Comparison of ENCODE assay signal across 26 mouse cellular contexts in genomic region chr16:21831764-21832163, GRCm38 (mm10). TPM values are rescaled to one million over a fixed set of nuclear protein-coding genes. Genes with fewer than 3 reads are reported as not detected.
DNase-seq lines count a peak whose midpoint lies in the region; ATAC-seq lines count a peak whose summit lies in the region.
"Had no signal": no experiment of that assay in that cellular context is flagged by ENCODE, and none has a peak within 500 bp of the region (broad histone marks: within the 10 kb centered on the region; RNA-seq: fewer than 3 reads in every experiment).

No protein-coding gene starts in this region.

- no peaks in the 10 kb centered on the region for H3K9me3 ChIP-seq in liver, embryonic 11.5 days (ENCODE audit: control insufficient read depth, low read length)
- no peaks in the 10 kb centered on the region for H3K9me3 ChIP-seq in intestine, embryonic 16.5 days (ENCODE audit: control insufficient read depth, low read length)
- no peaks in the 10 kb centered on the region for H3K9me3 ChIP-seq in liver, embryonic 15.5 days (replicated peaks)
- H3K9me3 ChIP-seq in stomach, embryonic 14.5 days (ENCODE audit: control insufficient read depth, low read depth, low read length) = no peaks in the 10 kb centered on the region
- H3K9me3 ChIP-seq in embryonic facial prominence, embryonic 10.5 days = no peaks in the 10 kb centered on the region
- no peaks in the 10 kb centered on the region for H3K9me3 ChIP-seq in midbrain, embryonic 14.5 days (ENCODE audit: control insufficient read depth, low read length)
- H3K9me3 ChIP-seq: embryonic facial prominence, embryonic 12.5 days; forebrain, embryonic 12.5 days; hindbrain, embryonic 10.5 days; lung, embryonic 15.5 days; megakaryocyte, embryonic 14.5 days; midbrain, embryonic 13.5 days had no signal

- no peak overlapping the region for H3K4me2 ChIP-seq in liver, embryonic 11.5 days
- H3K4me2 ChIP-seq in intestine, embryonic 16.5 days (ENCODE audit: low read depth, low read length) = no peak overlapping the region
- H3K4me2 ChIP-seq in liver, embryonic 15.5 days = no peak overlapping the region
- H3K4me2 ChIP-seq in stomach, embryonic 14.5 days (replicated peaks; ENCODE audit: low read depth, low read length) = no peak overlapping the region
- H3K4me2 ChIP-seq in midbrain, embryonic 14.5 days (ENCODE audit: low read length) = no peak overlapping the region
- H3K4me2 ChIP-seq: embryonic facial prominence, embryonic 12.5 days; forebrain, embryonic 12.5 days; heart, embryonic 11.5 days; lung, embryonic 15.5 days; midbrain, embryonic 13.5 days had no signal

- no peaks in the 10 kb centered on the region for H3K27me3 ChIP-seq in liver, embryonic 11.5 days (replicated peaks; ENCODE audit: control insufficient read depth, insufficient read depth, low read length)
- no peaks in the 10 kb centered on the region for H3K27me3 ChIP-seq in intestine, embryonic 16.5 days (replicated peaks; ENCODE audit: control insufficient read depth, insufficient read depth, low read length)
- H3K27me3 ChIP-seq in liver, embryonic 15.5 days = no peaks in the 10 kb centered on the region
- no peaks in the 10 kb centered on the region for H3K27me3 ChIP-seq in stomach, embryonic 14.5 days (ENCODE audit: control insufficient read depth, insufficient read depth, low read length)
- H3K27me3 ChIP-seq in embryonic facial prominence, embryonic 10.5 days (replicated peaks; ENCODE audit: low read depth, poor library complexity, severe bottlenecking) = no peaks in the 10 kb centered on the region
- H3K27me3 ChIP-seq in midbrain, embryonic 14.5 days (ENCODE audit: control insufficient read depth, insufficient read depth, low read length) = no peaks in the 10 kb centered on the region
- H3K27me3 ChIP-seq: embryonic facial prominence, embryonic 12.5 days; forebrain, embryonic 12.5 days; lung, embryonic 15.5 days; midbrain, embryonic 13.5 days had no signal

- intact Hi-C loops in left cerebral cortex, postnatal 25 days (cut with DNase I) = loop anchor here (10.0 kb wide), 1 partner anchor 403 kb away; no protein-coding TSS in a partner anchor

- no peaks in the 10 kb centered on the region for H3K4me1 ChIP-seq in liver, embryonic 11.5 days (replicated peaks; ENCODE audit: control insufficient read depth, insufficient read depth, low read length)
- peaks cover 10% of the 10 kb centered on the region; the same call in 1 of the 2 replicates for H3K4me1 ChIP-seq in intestine, embryonic 16.5 days (ENCODE audit: control insufficient read depth, insufficient read depth, low read length)
- H3K4me1 ChIP-seq in liver, embryonic 15.5 days (replicated peaks) = peaks cover 13% of the 10 kb centered on the region; the same call in 1 of the 2 replicates
- H3K4me1 ChIP-seq in stomach, embryonic 14.5 days (ENCODE audit: control insufficient read depth, insufficient read depth, low read length) = no peaks in the 10 kb centered on the region
- peaks cover 27% of the 10 kb centered on the region for H3K4me1 ChIP-seq in embryonic facial prominence, embryonic 10.5 days
- H3K4me1 ChIP-seq in midbrain, embryonic 14.5 days (ENCODE audit: control insufficient read depth, insufficient read depth, low read length) = no peaks in the 10 kb centered on the region
- H3K4me1 ChIP-seq: forebrain, embryonic 12.5 days; midbrain, embryonic 13.5 days had no signal

- 75% methylated on average over 5 of the region's 5 CpGs for WGBS in liver, embryonic 11.5 days
- 52% methylated on average over 5 of the region's 5 CpGs for whole genome bisulfite sequencing in intestine, embryonic 16.5 days
- 63% methylated on average over 5 of the region's 5 CpGs for WGBS in liver, embryonic 15.5 days (ENCODE audit: insufficient replicate concordance)
- 39% methylated on average over 5 of the region's 5 CpGs for WGBS in stomach, embryonic 14.5 days
- WGBS in embryonic facial prominence, embryonic 10.5 days = 81% methylated on average over 5 of the region's 5 CpGs
- 81% methylated on average over 5 of the region's 5 CpGs for WGBS in midbrain, embryonic 14.5 days

- no peaks in the 10 kb centered on the region for H3K36me3 ChIP-seq in liver, embryonic 11.5 days (ENCODE audit: control insufficient read depth, insufficient read depth, low read length)
- no peaks in the 10 kb centered on the region for H3K36me3 ChIP-seq in intestine, embryonic 16.5 days (ENCODE audit: control insufficient read depth, insufficient read depth, low read length)
- H3K36me3 ChIP-seq in liver, embryonic 15.5 days (replicated peaks) = no peaks in the 10 kb centered on the region
- H3K36me3 ChIP-seq in stomach, embryonic 14.5 days (ENCODE audit: control insufficient read depth, insufficient read depth, low read length) = no peaks in the 10 kb centered on the region
- no peaks in the 10 kb centered on the region for H3K36me3 ChIP-seq in embryonic facial prominence, embryonic 10.5 days (replicated peaks)
- no peaks in the 10 kb centered on the region for H3K36me3 ChIP-seq in midbrain, embryonic 14.5 days (ENCODE audit: control insufficient read depth, insufficient read depth, low read length)
- H3K36me3 ChIP-seq: embryonic facial prominence, embryonic 12.5 days; forebrain, embryonic 12.5 days; hindbrain, embryonic 10.5 days; lung, embryonic 15.5 days; midbrain, embryonic 13.5 days had no signal

- peak; percentile 15 for DNase-seq in liver
- DNase-seq in liver, embryonic 11.5 days (ENCODE audit: low spot score) = no peak
- no peak for DNase-seq in embryonic facial prominence, embryonic 10.5 days (ENCODE audit: low spot score)
- DNase-seq in midbrain, embryonic 14.5 days = no peak
- no peak for DNase-seq in left cerebral cortex, postnatal 25 days (ENCODE audit: low spot score in 2 of 2)
- DNase-seq: adrenal gland, postnatal 36 days; cerebellum, adult 11-12 months; cerebellum, postnatal 14 days; gastrocnemius, adult 2 months; kidney, adult 18-20 months; kidney, postnatal 4 days; spleen, adult 18-20 months; thymus, adult 18-20 months; thymus, postnatal 36 days had no signal

- H3K9ac ChIP-seq in liver, embryonic 11.5 days (ENCODE audit: low read depth, low read length) = no peak overlapping the region
- H3K9ac ChIP-seq in intestine, embryonic 16.5 days (ENCODE audit: low read depth, low read length) = no peak overlapping the region
- no peak overlapping the region for H3K9ac ChIP-seq in liver, embryonic 15.5 days
- no peak overlapping the region for H3K9ac ChIP-seq in stomach, embryonic 14.5 days (replicated peaks; ENCODE audit: low read depth, low read length)
- H3K9ac ChIP-seq in midbrain, embryonic 14.5 days (replicated peaks; ENCODE audit: low read length) = no peak overlapping the region
- H3K9ac ChIP-seq: embryonic facial prominence, embryonic 12.5 days; forebrain, embryonic 12.5 days; lung, embryonic 15.5 days; midbrain, embryonic 13.5 days had no signal

- no peak overlapping the region for H3K27ac ChIP-seq in liver, embryonic 11.5 days (ENCODE audit: low read depth, low read length)
- peak overlapping the region; percentile 61 for H3K27ac ChIP-seq in intestine, embryonic 16.5 days (ENCODE audit: low read length)
- H3K27ac ChIP-seq in liver, embryonic 15.5 days (replicated peaks) = no peak overlapping the region
- no peak overlapping the region for H3K27ac ChIP-seq in stomach, embryonic 14.5 days (ENCODE audit: low read length)
- no peak overlapping the region for H3K27ac ChIP-seq in embryonic facial prominence, embryonic 10.5 days (replicated peaks)
- no peak overlapping the region for H3K27ac ChIP-seq in midbrain, embryonic 14.5 days (replicated peaks; ENCODE audit: low read depth, low read length)
- H3K27ac ChIP-seq: embryonic facial prominence, embryonic 12.5 days; forebrain, embryonic 12.5 days; gastrocnemius, adult 2 months; hindbrain, embryonic 10.5 days; lung, embryonic 15.5 days; midbrain, embryonic 13.5 days had no signal

- H3K4me3 ChIP-seq in liver, embryonic 11.5 days (ENCODE audit: low read depth, low read length) = no peak overlapping the region
- H3K4me3 ChIP-seq in intestine, embryonic 16.5 days (ENCODE audit: low read length) = no peak overlapping the region
- H3K4me3 ChIP-seq in liver, embryonic 15.5 days (replicated peaks) = no peak overlapping the region
- no peak overlapping the region for H3K4me3 ChIP-seq in stomach, embryonic 14.5 days (ENCODE audit: low read depth, low read length)
- no peak overlapping the region for H3K4me3 ChIP-seq in embryonic facial prominence, embryonic 10.5 days
- no peak overlapping the region for H3K4me3 ChIP-seq in midbrain, embryonic 14.5 days (replicated peaks; ENCODE audit: low read depth, low read length)
- H3K4me3 ChIP-seq: embryonic facial prominence, embryonic 12.5 days; forebrain, embryonic 12.5 days; gastrocnemius, adult 2 months; hindbrain, embryonic 10.5 days; lung, embryonic 15.5 days; megakaryocyte, embryonic 14.5 days; midbrain, embryonic 13.5 days had no signal

- ATAC-seq in liver, embryonic 11.5 days (replicated peaks; ENCODE audit: low FRiP score) = no peak
- peak; percentile 77 for ATAC-seq in intestine, embryonic 16.5 days
- peak; percentile 57; the same call in 1 of the 2 replicates for ATAC-seq in liver, embryonic 15.5 days (ENCODE audit: insufficient read depth)
- peak; percentile 85 for ATAC-seq in stomach, embryonic 14.5 days (ENCODE audit: insufficient number of reproducible peaks, insufficient read depth, low FRiP score, low read depth)
- ATAC-seq in midbrain, embryonic 14.5 days (ENCODE audit: low FRiP score, low TSS enrichment) = no peak
- ATAC-seq: hindbrain, embryonic 16.5 days; midbrain, embryonic 13.5 days had no signal

RNA-seq across cellular contexts. Expression of gene Map3k13, which starts 37.6 kb away (rescaled TPM):
- 0.55 and 0.59 TPM in 2 replicates for polyA plus RNA-seq in liver, embryonic 11.5 days (2014; fragmentation: Nextera tagmentation; extraction: Ambion mirVana)
- polyA plus RNA-seq in intestine, embryonic 16.5 days (2015; fragmentation: Nextera tagmentation; extraction: Ambion mirVana) = 2.2 and 2.8 TPM in 2 replicates
- 0.38 and 0.53 TPM in 2 replicates for polyA plus RNA-seq in liver, embryonic 15.5 days (2015; fragmentation: Nextera tagmentation; extraction: Ambion mirVana)
- polyA plus RNA-seq in stomach, embryonic 14.5 days (2014; fragmentation: Nextera tagmentation; extraction: Ambion mirVana) = 0.98 and 1.3 TPM in 2 replicates
- polyA plus RNA-seq in embryonic facial prominence, embryonic 10.5 days (2016; fragmentation: Nextera tagmentation; extraction: Ambion mirVana) = 1.9 and 2.1 TPM in 2 replicates
- polyA plus RNA-seq in midbrain, embryonic 14.5 days (2014; fragmentation: Nextera tagmentation; extraction: Ambion mirVana) = 6.6 and 9.3 TPM in 2 replicates
- 10 to 100 TPM; 14.7 to 16.0 TPM for total RNA-seq in left cerebral cortex, postnatal 25 days (2021)
- total RNA-seq: granulocyte monocyte progenitor cell, adult 5-6 weeks had no signal

RNA-seq across cellular contexts. Expression of gene Ehhadh, which starts 44.2 kb away (rescaled TPM):
- 5.3 and 6.7 TPM in 2 replicates for polyA plus RNA-seq in liver, embryonic 11.5 days (2014; fragmentation: Nextera tagmentation; extraction: Ambion mirVana)
- polyA plus RNA-seq in intestine, embryonic 16.5 days (2015; fragmentation: Nextera tagmentation; extraction: Ambion mirVana) = 20.2 and 25.9 TPM in 2 replicates
- polyA plus RNA-seq in liver, embryonic 15.5 days (2015; fragmentation: Nextera tagmentation; extraction: Ambion mirVana) = 10.5 and 11.3 TPM in 2 replicates
- polyA plus RNA-seq in stomach, embryonic 14.5 days (2014; fragmentation: Nextera tagmentation; extraction: Ambion mirVana) = 2.9 and 4.0 TPM in 2 replicates
- polyA plus RNA-seq in embryonic facial prominence, embryonic 10.5 days (2016; fragmentation: Nextera tagmentation; extraction: Ambion mirVana) = 1.8 and 2.1 TPM in 2 replicates
- polyA plus RNA-seq in midbrain, embryonic 14.5 days (2014; fragmentation: Nextera tagmentation; extraction: Ambion mirVana) = 1.2 and 1.6 TPM in 2 replicates
- 1 to 10 TPM; 1.5 to 1.7 TPM for total RNA-seq in left cerebral cortex, postnatal 25 days (2021)

Comparison
In these comparisons a context has a peak if more than half of its experiments do, and no peak if none do; other contexts are left out.
1. ATAC-seq: peak in intestine, embryonic 16.5 days (single experiment), liver, embryonic 15.5 days (single experiment) and stomach, embryonic 14.5 days (single experiment); none in liver, embryonic 11.5 days (single experiment) and midbrain, embryonic 14.5 days (single experiment).